Mouse (Mus musculus): ENCODE data around the gene Mrpl53. TPM values are rescaled to one million over a fixed set of nuclear protein-coding genes. Genes with fewer than 3 reads are reported as not detected.
A peak's percentile ranks its signal among the peaks of the same experiment; 100 is the strongest.
"Not testable (repeated sequence)": the region's sequence is repeated elsewhere in the genome, so short reads cannot be mapped to it uniquely, and the experiment has no call there.

Mrpl53 gene
- polyA plus RNA-seq, 1 experiment from 2014 or later: 132 TPM

DNA sequence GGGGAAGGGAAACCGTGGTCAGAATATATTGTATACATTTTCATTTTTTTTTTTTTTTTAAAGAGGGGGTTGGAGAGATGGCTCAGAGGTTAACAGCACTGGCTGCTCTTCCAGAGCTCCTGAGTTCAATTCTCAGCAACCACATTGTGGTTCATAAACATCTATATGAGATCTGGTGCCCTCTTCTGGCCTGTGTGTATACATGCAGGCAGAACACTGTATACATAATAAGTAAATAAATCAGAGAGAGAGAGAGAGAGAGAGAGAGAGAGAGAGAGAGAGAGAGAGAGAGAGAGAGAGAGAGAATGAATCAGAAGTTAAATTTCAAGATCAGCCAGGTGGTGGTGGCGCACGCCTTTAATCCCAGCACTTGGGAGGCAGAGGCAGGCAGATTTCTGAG lies 50.6 kb downstream of the Mrpl53 start:
- H3K27ac ChIP-seq; ATAC-seq (ENCODE audit: insufficient number of reproducible peaks, insufficient read depth, low FRiP score, low TSS enrichment); H3K36me3 ChIP-seq; H3K9ac ChIP-seq; H3K4me3 ChIP-seq; H3K9me3 ChIP-seq; H3K4me2 ChIP-seq (replicated peaks): not testable (repeated sequence)
- 35% methylated on average over 3 of the region's 3 CpGs for WGBS
- Histone ChIP-seq H3K27me3 (peaks cover 30% of the 10 kb centered on the region), H3K4me1 (peaks cover 27% of the 10 kb centered on the region)

MicroRNA genes within 50 kb of the gene (microRNA counts, 519-probe panel; counts per million panel counts)
- microRNA mmu-miR-3470a+mmu-miR-3470b: 460 counts per million, percentile 65 among the panel's probes with 10 or more counts

Small RNA genes within 50 kb of the gene (microRNA-seq; reads per million reads assigned to microRNA genes)
- not detected for gene Mir3470a

Other genes starting within 250 kb of the Mrpl53 start
- 7.0 and 7.7 TPM in 2 replicates for gene Sema4f, start 169.3 kb upstream of the Mrpl53 start, polyA plus RNA-seq (2016; fragmentation: Nextera tagmentation; extraction: Ambion mirVana)
- gene M1ap, start 162.1 kb upstream of the Mrpl53 start, polyA plus RNA-seq (2016; fragmentation: Nextera tagmentation; extraction: Ambion mirVana): 0.31 TPM in 2 replicates
- 11.0 and 11.8 TPM in 2 replicates for gene Dok1, start 75.6 kb upstream of the Mrpl53 start, polyA plus RNA-seq (2016; fragmentation: Nextera tagmentation; extraction: Ambion mirVana)
- 17.9 and 21.9 TPM in 2 replicates for gene Loxl3, start 74.9 kb upstream of the Mrpl53 start, polyA plus RNA-seq (2016; fragmentation: Nextera tagmentation; extraction: Ambion mirVana)
- gene Aup1, start 54.5 kb upstream of the Mrpl53 start, polyA plus RNA-seq (2016; fragmentation: Nextera tagmentation; extraction: Ambion mirVana): 154 and 167 TPM in 2 replicates
- gene Htra2, start 53.8 kb upstream of the Mrpl53 start, polyA plus RNA-seq (2016; fragmentation: Nextera tagmentation; extraction: Ambion mirVana): 74.1 and 77.8 TPM in 2 replicates
- gene Dqx1, start 51.2 kb upstream of the Mrpl53 start, polyA plus RNA-seq (2016; fragmentation: Nextera tagmentation; extraction: Ambion mirVana): 1.5 and 1.6 TPM in 2 replicates
- 8.2 and 11.8 TPM in 2 replicates for gene Tlx2, start 38.7 kb upstream of the Mrpl53 start, polyA plus RNA-seq (2016; fragmentation: Nextera tagmentation; extraction: Ambion mirVana)
- 41.0 and 44.4 TPM in 2 replicates for gene Pcgf1, start 31.2 kb upstream of the Mrpl53 start, polyA plus RNA-seq (2016; fragmentation: Nextera tagmentation; extraction: Ambion mirVana)
- gene Lbx2, start 22.7 kb upstream of the Mrpl53 start, polyA plus RNA-seq (2016; fragmentation: Nextera tagmentation; extraction: Ambion mirVana): 0.57 and 1.1 TPM in 2 replicates
- 2.9 and 4.1 TPM in 2 replicates for gene Ccdc142, start 7.4 kb upstream of the Mrpl53 start, polyA plus RNA-seq (2016; fragmentation: Nextera tagmentation; extraction: Ambion mirVana)
- 3.5 and 4.2 TPM in 2 replicates for gene Gm42688, start 7.4 kb upstream of the Mrpl53 start, polyA plus RNA-seq (2016; fragmentation: Nextera tagmentation; extraction: Ambion mirVana)
- 54.9 and 55.2 TPM in 2 replicates for gene Mogs, start 6.5 kb downstream of the Mrpl53 start, polyA plus RNA-seq (2016; fragmentation: Nextera tagmentation; extraction: Ambion mirVana)
- 193 and 204 TPM in 2 replicates for gene Wbp1, start 12.5 kb downstream of the Mrpl53 start, polyA plus RNA-seq (2016; fragmentation: Nextera tagmentation; extraction: Ambion mirVana)
- gene Ino80b, start 16.4 kb downstream of the Mrpl53 start, polyA plus RNA-seq (2016; fragmentation: Nextera tagmentation; extraction: Ambion mirVana): 17.9 and 21.4 TPM in 2 replicates
- 51.3 and 54.6 TPM in 2 replicates for gene Rtkn, start 26.4 kb downstream of the Mrpl53 start, polyA plus RNA-seq (2016; fragmentation: Nextera tagmentation; extraction: Ambion mirVana)
- 10.0 and 11.3 TPM in 2 replicates for gene Wdr54, start 47.4 kb downstream of the Mrpl53 start, polyA plus RNA-seq (2016; fragmentation: Nextera tagmentation; extraction: Ambion mirVana)
- 2.8 and 2.9 TPM in 2 replicates for gene 1700003E16Rik, start 47.4 kb downstream of the Mrpl53 start, polyA plus RNA-seq (2016; fragmentation: Nextera tagmentation; extraction: Ambion mirVana)
- gene Dctn1, start 56.9 kb downstream of the Mrpl53 start, polyA plus RNA-seq (2016; fragmentation: Nextera tagmentation; extraction: Ambion mirVana): 121 and 126 TPM in 2 replicates
- 0.62 and 1.1 TPM in 2 replicates for gene Slc4a5, start 110.8 kb downstream of the Mrpl53 start, polyA plus RNA-seq (2016; fragmentation: Nextera tagmentation; extraction: Ambion mirVana)
- gene Mthfd2, start 216.9 kb downstream of the Mrpl53 start, polyA plus RNA-seq (2016; fragmentation: Nextera tagmentation; extraction: Ambion mirVana): 36.4 and 39.7 TPM in 2 replicates
- gene Mob1a, start 217.0 kb downstream of the Mrpl53 start, polyA plus RNA-seq (2016; fragmentation: Nextera tagmentation; extraction: Ambion mirVana): 62.8 and 71.0 TPM in 2 replicates
- 117 and 126 TPM in 2 replicates for gene Bola3, start 240.1 kb downstream of the Mrpl53 start, polyA plus RNA-seq (2016; fragmentation: Nextera tagmentation; extraction: Ambion mirVana)

All from embryonic facial prominence, embryonic 12.5 days (tissue).